Mouse (Mus musculus) right cerebral cortex, postnatal 4 days (tissue): ENCODE measurements around the gene Naip6.
"Not testable (repeated sequence)": the region's sequence is repeated elsewhere in the genome, so short reads cannot be mapped to it uniquely, and the experiment has no call there.

ENCODE experiments used
- DNase-seq: peaks from one replicate; pipeline ENCODE4 v3.0.0-alpha.2; 2022

Naip6 gene

GRCm38 (mm10) chr13:100317256-100317893, at the start of gene Naip6:
Gene Naip6 (minus strand): TSS chr13:100317674.
- not testable (repeated sequence) for DNase-seq

DNA sequence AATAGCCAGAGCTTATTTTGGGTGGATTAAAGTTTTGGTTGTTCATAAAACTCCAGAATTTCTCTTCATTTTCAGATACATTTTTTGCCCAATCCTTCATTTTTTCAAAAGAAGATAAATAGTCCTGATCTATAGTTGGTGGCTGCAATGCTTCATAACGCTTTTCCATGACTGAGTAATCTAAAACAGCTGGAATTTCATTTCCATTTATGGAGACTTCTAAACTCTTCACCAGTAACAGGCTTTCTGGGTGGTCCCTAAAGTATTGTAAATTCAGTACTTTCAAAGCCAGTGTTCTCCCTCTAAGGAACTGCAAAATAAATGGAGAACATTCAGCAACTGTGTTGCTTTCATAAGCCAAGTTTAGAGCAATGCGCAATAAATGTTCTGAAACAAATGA, 34.8 kb upstream of the Naip6 start:
- DNase-seq, result not testable (repeated sequence)

GRCm38 (mm10) chr13:100349510-100350173, 32.2 kb upstream of the Naip6 start:
- not testable (repeated sequence) for DNase-seq

GRCm38 (mm10) chr13:100341822-100342221, 24.3 kb upstream of the Naip6 start:
- no peak for DNase-seq

GRCm38 (mm10) chr13:100331728-100332127, 14.3 kb upstream of the Naip6 start:
- not testable (repeated sequence) for DNase-seq

GRCm38 (mm10) chr13:100328899-100329298, 11.4 kb upstream of the Naip6 start:
- DNase-seq, result not testable (repeated sequence)

DNA sequence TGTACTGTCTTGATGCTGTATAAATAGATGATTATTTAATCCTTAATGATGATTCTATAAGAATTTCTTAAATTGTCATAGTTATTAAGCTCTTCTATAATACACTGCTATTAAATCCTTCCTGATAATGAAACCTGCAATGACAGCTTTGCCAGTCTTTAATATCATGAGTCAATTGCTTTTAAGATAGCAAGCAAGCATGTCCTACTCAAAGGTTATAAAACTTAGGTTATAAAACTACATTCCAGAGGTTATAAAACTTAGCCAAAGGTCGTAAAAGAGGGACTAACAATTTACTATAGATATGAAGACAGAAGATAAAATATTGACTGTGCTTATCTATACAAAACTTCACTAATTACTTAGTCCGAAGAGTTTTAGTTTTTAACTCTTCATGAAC, 10.6 kb upstream of the Naip6 start:
- not testable (repeated sequence) for DNase-seq

GRCm38 (mm10) chr13:100322266-100322837, 4.9 kb upstream of the Naip6 start:
- DNase-seq, result not testable (repeated sequence)

DNA sequence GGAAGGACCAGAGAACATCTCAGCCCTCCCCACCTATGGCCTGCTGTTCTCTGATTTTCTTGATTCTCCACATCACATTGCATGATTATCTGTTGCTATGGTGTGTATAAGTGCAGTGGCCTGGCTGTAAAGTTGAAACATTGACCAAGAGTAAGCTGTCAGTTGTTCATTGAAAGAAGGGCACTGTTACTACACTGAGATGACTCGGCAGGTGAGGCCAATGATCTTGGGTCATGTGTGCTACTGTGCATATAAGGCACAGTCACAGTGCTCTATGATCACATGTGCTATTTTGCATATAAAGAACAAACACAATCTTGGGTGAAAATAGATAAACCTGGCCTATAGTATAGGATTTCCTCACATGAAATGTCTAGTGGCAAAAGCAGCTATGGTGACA, 32.9 kb downstream of the Naip6 start:
- DNase-seq, result no peak

GRCm38 (mm10) chr13:100271474-100272132, 45.9 kb downstream of the Naip6 start:
- DNase-seq, result not testable (repeated sequence)

- DNase-seq, result not testable (repeated sequence)
Observed at GRCm38 (mm10) chr13:100256996-100257395, 60.5 kb downstream of the Naip6 start.

DNA sequence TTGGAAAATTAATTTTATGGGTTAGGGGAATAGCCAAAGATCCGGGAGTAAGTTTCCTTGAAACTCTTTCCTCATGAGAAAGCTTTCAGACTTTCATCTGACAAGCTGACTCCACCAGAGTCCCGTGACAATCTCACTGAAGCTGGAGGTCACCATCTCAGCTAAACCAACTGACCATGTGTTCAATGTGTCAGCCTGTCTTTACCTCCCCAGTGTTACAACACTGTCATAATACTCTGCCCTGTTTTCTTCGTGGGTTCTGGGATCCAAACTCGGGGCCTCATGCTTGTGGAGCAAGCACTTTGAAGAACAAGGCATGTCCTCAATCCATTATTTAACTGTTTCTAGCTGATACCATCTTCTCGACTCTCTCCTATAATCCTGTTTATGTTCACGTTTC, 61.5 kb downstream of the Naip6 start:
- DNase-seq, result not testable (repeated sequence)

GRCm38 (mm10) chr13:100251897-100252296, 65.6 kb downstream of the Naip6 start:
- DNase-seq, result not testable (repeated sequence)

DNA sequence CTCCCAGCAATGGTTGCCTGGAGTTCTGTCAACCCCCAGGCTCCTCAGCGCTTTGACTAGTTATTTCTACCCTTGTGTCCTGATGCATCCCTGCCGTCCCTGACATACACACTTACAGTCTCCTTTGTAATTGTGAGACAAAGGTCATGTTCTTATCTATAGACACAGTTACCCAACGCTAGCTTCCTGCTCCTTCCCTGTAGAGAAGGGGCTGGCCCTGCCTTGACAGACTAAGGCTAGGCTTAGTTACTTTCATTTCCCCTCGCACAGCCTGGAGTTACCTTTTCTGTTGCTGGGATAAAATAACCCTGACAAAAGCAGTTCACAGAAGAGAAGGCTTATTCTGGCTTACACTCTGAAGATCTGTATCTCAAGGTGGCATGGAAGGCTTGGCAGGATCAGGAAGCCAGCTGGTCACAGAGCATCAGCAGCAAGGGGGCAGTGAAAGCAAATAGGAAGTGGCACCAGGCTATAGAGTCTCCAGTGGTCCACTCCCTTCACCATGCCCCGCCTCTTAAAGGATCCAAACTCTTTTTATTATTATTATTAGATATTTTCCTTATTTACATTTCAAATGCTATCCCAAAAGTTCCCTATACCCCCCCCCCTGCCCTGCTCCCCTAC, 70.5 kb downstream of the Naip6 start:
- not testable (repeated sequence) for DNase-seq

DNA sequence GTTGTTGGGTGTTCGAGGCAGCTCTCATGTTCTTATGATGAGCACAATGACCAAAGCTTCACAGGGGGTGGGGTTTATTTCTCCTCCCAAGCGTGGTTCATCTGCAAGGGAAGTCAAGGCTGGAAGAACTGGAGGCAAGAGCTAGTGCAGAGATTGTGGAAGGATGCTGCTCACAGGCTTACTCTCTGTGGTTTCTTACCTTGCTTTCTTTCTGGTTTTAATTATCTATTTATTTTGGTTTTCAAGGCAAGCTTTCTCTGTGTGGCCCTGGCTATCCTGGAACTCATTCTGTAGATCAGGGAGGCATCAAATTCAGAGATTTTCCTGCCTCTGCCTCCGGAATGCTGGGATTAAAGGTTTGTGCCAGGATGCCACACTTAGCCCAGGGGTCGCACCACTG, 71.3 kb downstream of the Naip6 start, which contains the start of gene Naip5:
TSS of gene Naip5 (minus strand) at position 101 of the 400 bp plus-strand sequence.
- not testable (repeated sequence) for DNase-seq

GRCm38 (mm10) chr13:100243702-100244101, 73.8 kb downstream of the Naip6 start:
- no peak for DNase-seq
